Mouse (Mus musculus) CH12.LX (cell line): ENCODE measurements at regions not wholly inside any gene's neighbourhood (a gene's known extent, or its start where the extent isn't known, plus 50 kb on each side); places are given as distances from the start of the nearest gene placed in this dataset.

ENCODE experiments used
- DNase-seq: peaks from one replicate; pipeline ENCODE4 v3.0.0-alpha.2; 2013; ENCODE audit errors: extremely low read depth
- H3K27ac ChIP-seq: 2 replicates; pipeline ENCODE4 v1.5.1; 2012; ENCODE audit warnings: low read depth, mild to moderate bottlenecking, control low read depth, moderate library complexity; ENCODE audit not compliant: insufficient read depth
- H3K27me3 ChIP-seq: replicated peaks from 2 replicates; pipeline ENCODE3; 2012; ENCODE audit warnings: inconsistent platforms
- H3K36me3 ChIP-seq, 2 experiments: replicated peaks in 1 of 2; 2 replicates each; pipeline versions ENCODE3 to v1.6.1; 2012; ENCODE audit warnings: inconsistent platforms in 1 of 2, low read length in 1 of 2, mild to moderate bottlenecking in 1 of 2, mixed read lengths in 1 of 2, moderate library complexity in 1 of 2; ENCODE audit not compliant: control insufficient read depth in 1 of 2, insufficient read depth in 1 of 2
- H3K4me1 ChIP-seq, 2 experiments: 2 replicates each; pipeline ENCODE4 v1.6.1; 2012; ENCODE audit warnings: inconsistent platforms in 1 of 2, moderate library complexity in 1 of 2; ENCODE audit not compliant: insufficient read depth in 2 of 2, control insufficient read depth in 1 of 2
- H3K4me2 ChIP-seq: 2 replicates; pipeline ENCODE4 v1.6.1; 2012; ENCODE audit warnings: low read depth, mild to moderate bottlenecking, control low read depth; ENCODE audit not compliant: poor library complexity, insufficient read depth, severe bottlenecking
- H3K4me3 ChIP-seq, 3 experiments: fragments of 150-350 bp in 1 of 3; sonication (generic) in 1 of 3; replicated peaks in 1 of 3; 2 replicates each; pipeline versions ENCODE3 to v1.5.1; 2011 to 2012; ENCODE audit warnings: low read depth in 2 of 3, low read length in 2 of 3, mild to moderate bottlenecking in 2 of 3, moderate library complexity in 2 of 3, control low read depth in 1 of 3, improper control_type of control experiment in 1 of 3, inconsistent platforms in 1 of 3, mixed read lengths in 1 of 3; ENCODE audit not compliant: poor library complexity in 1 of 3
- H3K79me2 ChIP-seq: replicated peaks from 2 replicates; pipeline ENCODE4 v1.6.1; 2012; ENCODE audit warnings: mild to moderate bottlenecking, moderate library complexity; ENCODE audit not compliant: control insufficient read depth, poor library complexity, insufficient read depth, severe bottlenecking; ENCODE audit errors: extremely low read depth
- H3K9ac ChIP-seq: 2 replicates; pipeline ENCODE4 v1.6.1; 2012; ENCODE audit warnings: low read depth, mild to moderate bottlenecking, control low read depth, moderate library complexity; ENCODE audit not compliant: insufficient read depth
- H3K9me3 ChIP-seq: replicated peaks from 2 replicates; pipeline ENCODE3; 2012; ENCODE audit warnings: low read length, inconsistent platforms, mixed read lengths
- CHD1 ChIP-seq: IDR thresholded peaks from 2 replicates; pipeline ENCODE4 v1.6.1; 2012; ENCODE audit warnings: low read depth, low read length, improper control_type of control experiment, inconsistent platforms
- E2F4 ChIP-seq: IDR thresholded peaks from 2 replicates; pipeline ENCODE4 v1.6.1; 2011; ENCODE audit warnings: low read depth, low read length, improper control_type of control experiment; ENCODE audit not compliant: insufficient replicate concordance
- EP300 ChIP-seq: IDR thresholded peaks from 2 replicates; pipeline ENCODE4 v1.6.1; 2011; ENCODE audit warnings: low read length, improper control_type of control experiment
- ETS1 ChIP-seq: conservative IDR thresholded peaks from 2 replicates; pipeline ENCODE4 v1.6.1; 2012; ENCODE audit warnings: low read depth, mild to moderate bottlenecking, inconsistent platforms, low read length, improper control_type of control experiment, moderate library complexity
- HCFC1 ChIP-seq: IDR thresholded peaks from 2 replicates; pipeline ENCODE4 v1.6.1; 2012; ENCODE audit warnings: low read depth, mild to moderate bottlenecking, inconsistent platforms, low read length, improper control_type of control experiment
- JUN ChIP-seq: IDR thresholded peaks from 2 replicates; pipeline ENCODE4 v1.6.1; 2011; ENCODE audit warnings: low read depth, mild to moderate bottlenecking, low read length, improper control_type of control experiment, moderate library complexity; ENCODE audit not compliant: insufficient read depth
- MAFK ChIP-seq: IDR thresholded peaks from 2 replicates; pipeline ENCODE4 v1.6.1; 2011; ENCODE audit warnings: low read length, improper control_type of control experiment; ENCODE audit not compliant: insufficient replicate concordance
- MAX ChIP-seq: IDR thresholded peaks from 2 replicates; pipeline ENCODE4 v1.6.1; 2011; ENCODE audit warnings: low read length, improper control_type of control experiment
- MAZ ChIP-seq: IDR thresholded peaks from 2 replicates; pipeline ENCODE4 v1.6.1; 2012; ENCODE audit warnings: low read depth, mild to moderate bottlenecking, inconsistent platforms, low read length, improper control_type of control experiment, moderate library complexity
- NELFE ChIP-seq: IDR thresholded peaks from 2 replicates; pipeline ENCODE4 v1.6.1; 2011; ENCODE audit warnings: low read depth, low read length, improper control_type of control experiment
- POLR2A ChIP-seq: IDR thresholded peaks from 2 replicates; pipeline ENCODE4 v1.6.1; 2011; ENCODE audit warnings: low read depth, mild to moderate bottlenecking, improper control_type of control experiment, low read length
- RAD21 ChIP-seq: IDR thresholded peaks from 2 replicates; pipeline ENCODE4 v1.6.1; 2011; ENCODE audit warnings: low read depth, mild to moderate bottlenecking, low read length, improper control_type of control experiment, moderate library complexity
- RCOR1 ChIP-seq: conservative IDR thresholded peaks from 2 replicates; pipeline ENCODE4 v1.6.1; 2012; ENCODE audit warnings: low read depth, mild to moderate bottlenecking, inconsistent platforms, low read length, improper control_type of control experiment
- SIN3A ChIP-seq: IDR thresholded peaks from 2 replicates; pipeline ENCODE4 v1.6.1; 2012; ENCODE audit warnings: low read length, improper control_type of control experiment, inconsistent platforms
- TBP ChIP-seq: conservative IDR thresholded peaks from 2 replicates; pipeline ENCODE4 v1.6.1; 2011; ENCODE audit warnings: low read depth, low read length, improper control_type of control experiment
- USF1 ChIP-seq: IDR thresholded peaks from 2 replicates; pipeline ENCODE4 v1.6.1; 2014; ENCODE audit warnings: low read depth, mild to moderate bottlenecking, inconsistent platforms, low read length, improper control_type of control experiment
- ZKSCAN1 ChIP-seq: IDR thresholded peaks from 2 replicates; pipeline ENCODE4 v1.6.1; 2012; ENCODE audit warnings: low read depth, inconsistent platforms, low read length, improper control_type of control experiment, borderline replicate concordance
- dilution Hi-C: fragments of 300-500 bp; cut with MboI; formaldehyde crosslinking; loops from 2 replicates; pipeline ENCODE4 v1.14.3; 2020; ENCODE audit warnings: low sequenced_read_pairs; ENCODE audit not compliant: extremely low pct_unique_long_range_greater_than_20kb, extremely low pct_ligation_motif_present
- in situ Hi-C: fragments of 300-500 bp; cut with MboI; formaldehyde crosslinking; loops from 3 replicates; pipeline ENCODE4 v1.14.3; 2019; ENCODE audit warnings: low sequenced_read_pairs, low pct_ligation_motif_present, low pct_unique_long_range_greater_than_20kb, mixed read lengths

GRCm38 (mm10) chr3:23409431-23409830, 1333.0 kb downstream of the Tbl1xr1 start:
- no peaks in the 10 kb centered on the region for H3K36me3 ChIP-seq
- no peak overlapping the region for H3K4me3 ChIP-seq
- H3K4me2 ChIP-seq, result no peak overlapping the region
- no peaks in the 10 kb centered on the region for H3K9me3 ChIP-seq
- no peak for DNase-seq
- no peaks in the 10 kb centered on the region for H3K4me1 ChIP-seq
- dilution Hi-C loops (no loop called here), in situ Hi-C loops (no loop called here)
- H3K27ac ChIP-seq, result no peak overlapping the region
- no peaks in the 10 kb centered on the region for H3K79me2 ChIP-seq
- TF ChIP-seq EP300, result no peak
- TF ChIP-seq JUN, result no peak
- no peak for TF ChIP-seq SIN3A
- no peak overlapping the region for H3K9ac ChIP-seq
- no peaks in the 10 kb centered on the region for H3K27me3 ChIP-seq

GRCm38 (mm10) chr3:23426956-23427355, 1350.5 kb downstream of the Tbl1xr1 start:
- DNase-seq, result no peak
- dilution Hi-C loops, result no loop called here
- Histone ChIP-seq H3K79me2 (no peaks in the 10 kb centered on the region), H3K27ac (no peak overlapping the region), H3K9ac (no peak overlapping the region), H3K27me3 (no peaks in the 10 kb centered on the region), H3K9me3 (no peaks in the 10 kb centered on the region), H3K4me3 (no peak overlapping the region), H3K4me2 (no peak overlapping the region), H3K4me1 (no peaks in the 10 kb centered on the region), H3K36me3 (no peaks in the 10 kb centered on the region)
- in situ Hi-C loops, result no loop called here
- TF ChIP-seq NELFE, result no peak
- no peak for TF ChIP-seq POLR2A
- no peak for TF ChIP-seq USF1
- TF ChIP-seq MAZ, result no peak
- no peak for TF ChIP-seq HCFC1
- TF ChIP-seq JUN, result no peak
- no peak for TF ChIP-seq MAX
- TF ChIP-seq RAD21, result no peak
- TF ChIP-seq ETS1, result no peak
- no peak for TF ChIP-seq TBP
- TF ChIP-seq E2F4, result no peak
- no peak for TF ChIP-seq CHD1

GRCm38 (mm10) chr3:23435016-23435415, 1358.6 kb downstream of the Tbl1xr1 start:
- TF ChIP-seq ZKSCAN1, result no peak
- 0 out of 2 replicates have a peak, but pooled peaks have one; percentile 61 for TF ChIP-seq MAFK
- TF ChIP-seq RCOR1, result no peak
- Histone ChIP-seq H3K4me3 (no peak overlapping the region), H3K36me3 (no peaks in the 10 kb centered on the region), H3K9ac (no peak overlapping the region), H3K9me3 (no peaks in the 10 kb centered on the region), H3K27ac (no peak overlapping the region), H3K4me1 (no peaks in the 10 kb centered on the region), H3K4me2 (no peak overlapping the region), H3K27me3 (no peaks in the 10 kb centered on the region), H3K79me2 (no peaks in the 10 kb centered on the region)
- no peak for DNase-seq
- dilution Hi-C loops (no loop called here), in situ Hi-C loops (no loop called here)
